Mouse (Mus musculus): Measurements from ENCODE around the gene Zdhhc6. TPM values are rescaled to one million over a fixed set of nuclear protein-coding genes. Genes with fewer than 3 reads are reported as not detected.

Zdhhc6 gene
- 3.3 and 3.5 TPM in 2 replicates for polyA plus RNA-seq (2012; rRNA removed)

DNA sequence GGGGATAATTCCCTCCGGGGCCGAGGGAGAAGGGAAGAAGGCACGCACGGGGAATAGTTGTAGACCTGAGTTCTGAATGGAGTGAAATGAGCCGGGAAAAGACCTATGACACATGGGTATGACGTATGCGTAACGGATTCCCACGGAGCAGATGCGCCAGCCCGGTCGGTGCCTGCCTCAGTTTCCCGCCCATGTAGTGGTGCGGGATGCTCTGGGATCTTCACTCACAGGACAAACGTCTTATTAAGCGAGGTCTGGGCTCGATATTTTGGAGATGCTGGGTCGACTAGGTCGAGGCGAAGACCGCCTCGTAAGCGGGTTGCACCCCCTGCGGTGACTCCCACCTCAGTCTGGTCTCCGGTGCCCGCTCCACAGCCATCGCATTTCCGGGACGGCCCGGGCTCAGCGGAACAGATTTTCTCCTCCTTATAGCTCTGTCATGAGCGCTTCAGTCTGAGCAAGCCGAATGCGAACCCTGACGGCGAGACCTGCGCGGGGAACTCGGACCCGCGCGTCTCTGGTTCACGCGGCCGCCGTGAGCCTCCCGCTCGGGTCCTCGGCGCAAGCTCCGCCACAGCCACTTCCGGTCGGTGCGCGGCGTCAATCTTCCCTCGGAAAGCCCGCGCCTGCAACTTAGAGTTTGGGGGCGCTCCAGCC lies at the start of gene Zdhhc6:
Zdhhc6 (minus strand) TSS at position 581 of the 657 bp plus-strand sequence.

DNA sequence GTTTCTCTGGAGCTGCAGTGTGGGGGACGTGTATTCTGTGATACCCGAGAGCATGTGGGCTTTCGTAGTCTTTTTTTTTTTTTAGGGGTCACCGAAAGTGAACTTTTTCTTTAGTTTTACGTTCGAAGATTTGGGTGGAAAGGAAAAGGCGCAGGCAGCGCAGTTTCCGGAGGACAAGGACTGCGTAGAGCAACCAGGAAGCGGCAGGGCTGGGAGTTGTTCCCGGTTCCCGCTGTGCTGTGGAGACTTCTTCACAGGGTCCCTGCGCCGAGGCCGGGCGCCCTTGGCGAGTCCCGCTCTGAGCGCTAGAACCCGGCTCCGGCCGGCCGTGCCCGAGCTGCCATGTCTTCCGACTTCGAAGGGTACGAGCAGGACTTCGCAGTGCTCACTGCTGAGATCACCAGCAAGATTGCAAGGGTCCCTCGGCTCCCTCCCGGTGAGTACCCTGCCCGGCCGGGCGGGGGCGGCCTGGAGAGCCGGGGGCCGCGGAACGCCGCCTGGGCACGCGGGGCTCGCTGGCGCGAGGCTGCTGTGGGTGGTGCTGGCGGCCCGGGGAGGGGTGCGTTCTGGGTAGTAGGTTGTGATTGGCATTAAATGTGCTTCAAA lies 380 bp upstream of the Zdhhc6 start, which contains the start of gene Vti1a:
Vti1a (plus strand) TSS at position 187 of the 606 bp plus-strand sequence.

DNA sequence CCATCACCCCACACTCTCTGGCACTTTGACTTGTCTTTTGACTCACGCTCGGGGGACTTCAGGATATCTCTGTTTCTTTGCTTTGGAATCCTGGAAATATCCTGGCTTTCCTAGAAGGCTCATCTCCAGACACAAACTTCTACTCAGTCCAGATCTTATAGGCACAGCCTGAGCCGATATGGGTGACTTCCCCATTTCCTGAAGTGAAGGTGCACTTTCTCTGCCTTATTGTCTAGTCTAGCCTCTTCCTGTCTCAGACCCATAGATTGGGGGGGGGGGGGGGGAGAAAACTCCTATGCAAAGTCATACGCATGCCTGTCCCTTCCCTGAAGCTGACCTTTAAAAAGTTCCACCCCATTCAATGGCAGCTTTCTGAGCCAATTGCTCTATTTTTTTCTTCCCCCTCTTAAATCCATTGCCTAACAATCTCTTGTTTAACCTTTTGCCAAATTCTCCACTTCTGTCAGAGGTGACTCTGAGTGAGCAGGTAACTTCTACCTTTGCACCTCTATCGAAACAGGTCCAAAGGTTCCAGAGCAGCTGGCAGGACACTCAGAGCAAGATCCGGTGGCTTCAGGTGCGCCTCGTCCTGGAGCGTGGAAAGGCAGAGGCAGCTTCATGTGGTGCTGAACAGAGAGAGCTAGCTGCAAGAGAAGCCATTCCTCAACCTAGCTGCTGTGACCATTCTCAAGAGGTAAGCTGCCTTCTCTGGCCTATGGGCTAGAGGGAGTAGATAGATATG lies 64.3 kb downstream of the Zdhhc6 start, which contains the start of gene Acsl5:
Acsl5 (plus strand) TSS at position 556 of the 742 bp plus-strand sequence.

DNA sequence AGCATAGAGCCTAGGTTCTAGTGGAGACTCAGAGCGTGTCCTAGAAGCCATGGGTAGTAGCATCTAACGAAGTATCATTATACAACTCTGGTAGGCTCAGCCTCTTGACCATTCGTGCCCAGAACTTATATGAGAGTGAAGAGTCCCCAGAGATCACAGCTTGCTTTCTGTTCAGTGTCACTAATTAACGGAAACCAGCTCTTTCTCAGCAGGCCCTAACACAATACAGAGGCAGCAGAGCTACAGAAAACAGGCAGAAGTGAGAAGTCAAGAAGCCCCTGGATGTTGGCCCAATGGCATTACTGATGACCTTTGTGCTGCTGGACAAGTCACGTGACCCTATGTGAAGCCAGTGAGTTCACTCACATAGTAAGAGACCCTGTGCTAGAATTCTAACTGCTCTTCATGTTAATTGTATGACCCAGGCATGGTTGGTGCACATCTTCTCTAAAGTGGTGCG lies 74.6 kb downstream of the Zdhhc6 start, which contains the start of gene Gucy2g:
Gucy2g (minus strand) TSS at position 51 of the 460 bp plus-strand sequence.

Other genes with a start within 250 kb of the Zdhhc6 start
- 7.3 and 8.5 TPM in 2 replicates for gene Gpam, start 188.8 kb downstream of the Zdhhc6 start, polyA plus RNA-seq (2012; rRNA removed)
- 0.02 and 0.03 TPM in 2 replicates for gene Tectb, start 135.3 kb downstream of the Zdhhc6 start, polyA plus RNA-seq (2012; rRNA removed)
- gene Gucy2g, start 74.8 kb downstream of the Zdhhc6 start, polyA plus RNA-seq (2012; rRNA removed), result 0.03 and 0.06 TPM in 2 replicates
- 4.1 and 5.6 TPM in 2 replicates for gene Acsl5, start 64.1 kb downstream of the Zdhhc6 start, polyA plus RNA-seq (2012; rRNA removed)
- gene Vti1a, start 263 bp upstream of the Zdhhc6 start, polyA plus RNA-seq (2012; rRNA removed), result 5.2 TPM in 2 replicates